Mouse (Mus musculus) lung, postnatal 4 days (tissue): Measurements from ENCODE around the gene Cenpa.
A peak's percentile ranks its signal among the peaks of the same experiment; 100 is the strongest.
"Not testable (repeated sequence)": the region's sequence is repeated elsewhere in the genome, so short reads cannot be mapped to it uniquely, and the experiment has no call there.

ENCODE experiments used
- DNase-seq, 2 experiments: peaks; one replicate each; pipeline ENCODE4 v3.0.0; 2021

Cenpa gene

DNA sequence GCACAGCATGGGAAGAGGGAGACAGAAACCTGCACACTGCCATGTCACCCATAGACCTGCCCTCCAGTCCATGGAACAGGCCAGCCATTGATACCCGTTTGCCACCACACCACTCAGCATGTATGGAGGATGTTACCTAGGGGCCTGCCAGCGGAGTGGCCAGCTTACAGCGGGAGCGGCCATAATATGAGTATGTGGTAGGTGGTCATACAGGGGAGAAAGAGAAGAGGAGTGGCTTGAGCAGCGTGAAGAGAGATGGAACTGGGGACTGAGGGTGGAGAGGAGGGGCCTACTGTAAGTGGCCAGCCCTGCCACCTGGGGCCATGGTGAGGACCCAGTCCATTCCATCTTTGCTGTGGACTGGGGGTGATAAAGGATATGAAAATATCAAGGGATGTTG, 15.4 kb downstream of the Cenpa start:
- DNase-seq, result no peak

DNA sequence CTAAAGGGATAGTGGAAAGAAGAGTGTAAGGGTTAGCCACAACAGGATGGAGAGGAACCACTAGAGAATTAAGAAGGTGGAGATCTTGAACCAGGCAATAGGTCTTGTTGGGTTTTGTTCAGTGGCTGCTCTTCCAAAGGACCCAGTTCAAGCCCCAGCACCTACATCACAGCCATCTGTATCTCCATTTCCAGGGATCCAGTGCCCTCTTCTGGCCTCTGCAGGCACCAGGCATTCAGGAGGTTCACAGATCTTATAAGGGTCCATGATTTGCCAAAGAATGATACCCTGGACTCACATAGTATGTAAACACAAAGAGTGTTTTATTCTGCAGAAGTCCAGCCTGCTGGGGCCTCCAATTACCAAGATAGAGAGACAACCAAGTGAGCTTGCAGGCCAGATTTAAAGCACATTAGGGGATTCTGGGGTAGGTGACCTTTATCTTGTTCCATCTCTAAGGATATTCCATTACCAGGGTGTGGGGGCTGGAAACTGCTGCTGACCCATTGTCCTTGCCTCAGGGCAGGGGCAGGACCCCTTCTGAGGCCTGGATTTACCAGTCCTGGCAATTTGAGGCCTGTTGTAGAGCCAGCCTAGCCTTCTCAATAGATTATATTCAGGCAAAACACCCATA, 16.5 kb downstream of the Cenpa start:
- peak in 1 of 2 experiments; percentile 11 for DNase-seq

- DNase-seq, result no peak
Measured at GRCm38 (mm10) chr5:30683993-30684392, 17.4 kb downstream of the Cenpa start.

- no peak for DNase-seq
Measured at GRCm38 (mm10) chr5:30686781-30687180, 20.2 kb downstream of the Cenpa start.

GRCm38 (mm10) chr5:30700361-30701000, 33.9 kb downstream of the Cenpa start:
- no peak for DNase-seq

DNA sequence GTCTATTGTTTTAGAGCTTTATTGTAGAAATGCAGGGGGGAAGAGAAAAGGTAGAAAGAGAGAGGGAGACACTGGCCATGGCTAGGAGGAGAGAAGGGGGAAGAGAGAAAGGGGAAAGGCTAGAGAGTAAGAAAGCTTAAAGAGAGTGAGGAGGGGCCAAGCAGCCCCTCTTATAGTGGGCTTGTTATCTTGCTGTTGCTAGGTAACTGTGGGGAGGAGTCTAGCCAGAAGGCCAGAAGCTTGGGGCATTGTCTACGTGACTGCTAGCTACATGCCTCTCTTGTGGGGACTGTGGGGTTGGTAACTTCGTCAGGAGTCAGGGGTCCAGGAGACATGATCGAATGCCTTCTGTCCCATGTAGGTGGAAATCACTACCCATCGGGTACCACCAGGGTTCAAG, 34.8 kb downstream of the Cenpa start:
- DNase-seq, result not testable (repeated sequence)

GRCm38 (mm10) chr5:30701866-30702265, 35.3 kb downstream of the Cenpa start:
- no peak for DNase-seq

DNA sequence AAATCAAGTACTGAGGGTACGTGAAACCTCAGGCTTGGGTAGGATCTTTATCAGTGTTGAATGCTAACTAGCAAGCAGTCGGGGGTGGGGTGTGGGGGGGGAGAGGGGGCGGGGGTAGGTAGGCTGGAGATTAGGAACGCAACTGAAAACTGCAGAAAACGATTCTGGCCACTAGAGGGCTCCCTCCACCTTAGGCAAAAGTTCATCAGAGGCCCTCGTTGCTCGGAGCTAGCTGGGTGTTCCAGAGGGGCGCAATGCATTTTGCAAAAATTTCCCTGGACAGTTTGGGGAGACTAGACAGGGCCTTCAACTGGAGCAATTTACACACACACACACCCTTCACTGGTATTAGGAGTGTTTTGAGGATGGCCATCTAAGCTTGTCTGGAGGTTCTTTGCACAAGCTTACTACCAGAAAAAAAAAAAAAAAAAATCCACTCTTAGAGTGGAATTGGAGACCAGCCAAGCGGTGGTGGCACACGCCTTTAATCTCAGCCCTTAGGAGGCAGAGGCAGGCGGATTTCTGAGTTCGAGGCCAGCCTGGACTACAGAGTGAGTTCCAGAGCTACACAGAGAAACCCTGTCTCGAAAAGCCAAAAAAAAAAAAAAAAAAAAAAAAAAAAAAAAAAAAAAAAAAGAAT, 43.3 kb downstream of the Cenpa start:
- DNase-seq, result peak; percentile 67 to 85

GRCm38 (mm10) chr5:30710486-30710885, 43.9 kb downstream of the Cenpa start:
- DNase-seq, result no peak

DNA sequence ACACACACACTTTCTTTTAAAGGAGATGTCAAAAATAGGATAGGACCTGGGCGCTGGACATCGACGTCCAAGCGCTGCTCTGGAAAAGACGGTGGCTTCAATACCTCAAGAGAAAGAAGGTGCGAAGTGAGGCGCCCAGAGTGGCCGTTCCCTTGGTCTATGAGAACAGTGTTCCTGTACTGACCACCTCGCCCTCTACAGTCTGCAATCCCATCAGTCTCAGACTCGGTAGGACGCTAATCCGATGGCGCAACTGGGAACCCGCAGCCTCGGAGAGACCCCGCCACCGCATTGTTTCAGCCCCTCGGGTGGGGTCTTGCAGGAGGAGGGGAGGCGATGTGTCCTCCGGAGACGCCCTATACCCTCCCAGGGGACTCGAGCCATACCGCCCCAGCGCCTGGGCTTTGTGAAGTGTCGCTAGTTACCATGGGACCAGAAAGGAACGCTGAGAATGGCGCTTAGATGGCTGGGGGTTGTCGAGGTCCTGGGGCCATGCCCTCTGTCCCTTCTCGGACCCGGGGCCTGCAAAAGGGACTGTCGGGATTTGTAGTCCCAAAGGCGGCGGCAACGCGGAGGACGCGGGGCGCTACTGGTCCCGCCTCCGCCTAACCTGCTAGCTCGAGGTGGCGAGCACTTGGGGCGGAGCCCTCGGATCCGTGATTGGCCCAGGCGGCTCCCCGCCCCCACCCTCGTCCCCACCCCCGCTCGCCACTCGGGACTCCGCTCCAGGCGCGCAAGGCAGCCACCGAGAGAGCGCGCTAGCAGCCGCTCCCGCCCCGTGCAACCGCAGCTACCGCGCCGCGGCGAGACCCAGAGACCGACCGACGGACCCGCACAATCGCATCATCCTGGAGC, 44.8 kb downstream of the Cenpa start, which contains the start of gene Dpysl5:
Gene Dpysl5 (plus strand): TSS at position 418 of the 855 bp plus-strand sequence.
- peak; percentile 73 to 87 for DNase-seq

DNA sequence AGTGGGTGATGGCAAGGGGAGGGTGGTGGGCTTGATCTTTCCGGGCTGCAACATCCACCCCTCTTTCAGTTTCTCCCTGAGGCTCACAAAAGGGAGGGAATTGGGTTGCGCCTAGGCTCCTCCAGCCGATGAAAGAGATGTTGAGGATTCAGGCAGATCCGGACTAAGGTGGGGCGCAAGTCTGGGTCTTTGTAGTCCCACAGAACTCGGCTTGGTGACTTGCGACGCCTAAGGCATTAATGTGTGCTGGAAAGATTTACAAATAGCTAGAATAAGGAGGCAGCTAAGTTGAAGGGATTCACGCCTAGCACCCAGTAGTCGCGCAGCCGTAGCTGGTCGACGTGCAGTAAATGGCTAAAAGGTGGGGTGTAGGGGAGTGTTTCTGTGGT, 45.4 kb downstream of the Cenpa start:
- DNase-seq, result no peak

DNA sequence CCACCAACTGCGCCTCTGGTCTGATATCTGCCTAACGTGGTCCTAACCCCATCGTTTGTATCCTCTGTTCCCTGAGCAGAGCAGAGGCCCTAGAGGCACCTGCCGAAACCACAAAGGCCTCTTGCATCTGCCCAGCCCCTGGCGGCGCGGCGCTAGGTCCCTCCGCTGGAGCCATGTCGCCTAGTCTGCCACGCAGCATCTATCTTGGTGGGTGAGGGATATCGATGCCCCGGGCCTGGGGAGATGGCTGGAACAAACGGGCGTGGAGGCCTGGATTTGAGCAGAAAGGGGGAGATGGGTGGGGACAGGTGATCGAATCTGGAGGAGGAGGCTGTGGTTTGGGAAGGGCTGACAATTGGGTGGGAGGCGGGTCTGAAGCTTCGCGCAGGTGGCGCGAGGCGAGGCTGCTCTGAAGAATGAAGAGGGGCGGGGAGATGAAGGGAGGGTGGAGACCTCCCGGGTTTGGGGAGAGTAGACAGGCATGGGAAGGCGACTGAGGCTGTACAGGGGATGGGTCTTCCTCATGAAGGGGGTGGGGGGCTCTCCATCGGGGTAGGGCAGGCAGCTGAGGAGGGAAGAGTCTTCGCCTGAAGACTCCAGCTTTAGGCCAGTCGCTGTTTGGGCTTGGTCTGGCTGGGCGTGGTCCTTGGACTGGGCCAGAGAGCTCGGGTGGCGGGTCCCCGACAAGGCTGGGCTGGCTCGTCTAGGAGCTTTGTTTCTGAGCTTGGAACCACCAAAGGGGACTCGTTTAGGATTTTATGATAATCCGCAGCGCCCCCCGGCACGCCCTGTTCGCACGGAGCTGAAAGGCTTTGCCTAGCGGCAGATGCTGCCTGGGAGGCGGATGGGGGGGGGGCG, 46.1 kb downstream of the Cenpa start:
- DNase-seq, result peak in 1 of 2 experiments; percentile 13

- DNase-seq, result no peak
Measured at GRCm38 (mm10) chr5:30713299-30713675, 46.7 kb downstream of the Cenpa start.

DNA sequence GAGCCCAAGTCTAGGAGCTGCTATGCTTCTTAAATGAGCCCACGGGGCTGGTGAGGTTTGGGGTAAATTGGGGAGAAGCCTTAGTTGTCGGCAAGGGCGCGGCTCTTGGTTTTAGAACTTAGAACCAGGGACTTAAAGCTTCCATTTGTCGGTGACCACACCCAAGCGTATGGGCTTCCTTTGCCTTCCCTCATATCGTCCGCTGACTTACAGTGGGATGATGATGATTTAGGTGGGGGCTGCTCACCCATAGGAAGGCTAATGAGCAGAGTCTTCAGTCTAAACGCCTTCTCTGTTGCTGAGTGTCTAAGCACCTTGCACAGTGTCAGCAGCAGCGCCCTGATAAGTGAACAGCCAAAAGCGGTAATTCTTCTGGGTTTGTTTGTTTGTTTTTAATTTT, 47.1 kb downstream of the Cenpa start:
- no peak for DNase-seq

DNA sequence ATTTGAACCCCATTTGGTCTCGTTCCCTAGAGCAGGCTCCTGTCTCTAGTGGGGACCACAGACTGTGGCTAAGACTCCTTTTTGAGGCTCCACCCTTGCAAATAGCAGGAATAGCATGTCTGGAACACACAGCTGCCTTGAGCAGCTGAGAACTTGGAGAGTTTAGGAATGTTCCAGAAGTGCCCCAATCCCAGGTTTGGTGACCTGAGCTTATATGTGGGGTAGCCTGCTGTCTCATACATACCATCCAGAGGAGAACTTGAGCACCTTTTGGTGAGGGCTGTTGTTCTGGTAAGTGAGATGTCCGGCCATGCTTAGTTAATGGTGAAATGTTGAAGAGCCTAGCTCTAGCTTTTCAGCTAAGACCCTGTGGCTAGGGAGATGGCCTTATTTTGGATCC, 49.7 kb downstream of the Cenpa start:
- no peak for DNase-seq

GRCm38 (mm10) chr5:30717506-30717905, 50.9 kb downstream of the Cenpa start:
- DNase-seq, result no peak

- DNase-seq, result peak; percentile 12 to 54
Measured at GRCm38 (mm10) chr5:30717991-30718703, 51.6 kb downstream of the Cenpa start.

DNA sequence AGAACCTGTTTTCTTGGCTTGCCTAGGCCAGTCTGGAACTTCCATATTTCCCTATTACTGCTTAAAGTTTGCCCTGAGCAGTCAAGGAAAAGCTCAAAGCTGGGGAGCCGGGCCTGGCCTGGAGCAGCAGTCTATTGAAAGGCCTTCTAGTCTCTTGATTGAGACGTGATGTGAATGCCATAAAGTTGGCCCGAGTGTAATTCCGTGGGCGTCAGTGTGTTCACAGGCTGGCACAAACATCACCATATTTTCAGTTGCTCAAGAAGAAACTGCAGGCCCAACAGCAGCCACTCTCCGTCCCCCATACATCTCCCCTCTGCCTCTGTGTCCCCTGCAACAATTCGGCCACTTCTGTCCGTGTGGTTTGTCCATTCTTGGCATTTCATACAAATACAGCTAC, 55.4 kb downstream of the Cenpa start:
- no peak for DNase-seq
